Mouse (Mus musculus) urinary bladder, postnatal 14 days (tissue): Measurements from ENCODE around the gene C8a.

Experiments used
- DNase-seq: peaks from one replicate; pipeline ENCODE4 v3.0.0; 2021; ENCODE audit warnings: low spot score

Gene C8a

DNA sequence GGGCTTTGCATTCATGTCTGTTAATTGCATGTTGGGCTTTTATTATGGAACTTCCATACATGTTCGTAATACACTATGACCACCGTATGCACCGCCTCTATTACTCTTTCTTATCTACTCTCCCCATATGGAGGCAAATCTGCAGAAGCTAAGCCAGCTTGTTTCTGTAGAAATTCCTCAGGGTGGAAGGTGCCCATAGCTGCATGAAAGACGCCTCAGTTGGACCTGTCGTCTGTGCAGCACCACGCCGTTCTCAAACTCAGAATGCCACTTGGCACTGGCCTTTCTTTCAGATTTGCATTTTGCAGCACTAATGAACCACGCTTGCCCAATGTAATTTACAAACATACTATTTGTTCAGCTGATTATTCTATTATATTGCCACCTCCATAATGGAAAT is 106.6 kb downstream of the C8a start:
- no peak for DNase-seq

DNA sequence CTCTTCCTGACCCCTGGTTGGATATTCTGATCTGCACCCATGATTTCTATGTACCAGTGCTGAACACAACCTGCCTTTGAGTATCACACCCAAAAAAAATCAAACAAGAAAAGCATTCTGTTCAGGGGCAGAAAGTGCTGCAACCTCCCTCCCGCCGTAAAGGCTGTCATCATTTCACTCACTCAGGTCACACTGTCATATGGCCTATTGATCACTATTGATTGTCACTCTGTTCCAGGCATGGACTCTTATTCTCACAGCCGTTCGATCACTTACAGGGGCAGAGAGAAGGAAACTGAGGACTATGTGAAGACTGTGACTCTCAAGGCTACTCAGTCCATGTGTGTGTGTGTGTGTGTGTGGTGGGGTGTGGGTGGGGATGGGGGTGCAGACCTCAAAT is 108.0 kb downstream of the C8a start:
- DNase-seq = no peak

GRCm38 (mm10) chr4:104766065-104766464 is 110.1 kb downstream of the C8a start, which contains the start of gene C8b:
Gene C8b (plus strand): TSS chr4:104766317.
- no peak for DNase-seq
